Mouse (Mus musculus): ENCODE data around the gene Olfr818. TPM values are rescaled to one million over a fixed set of nuclear protein-coding genes. Genes with fewer than 3 reads are reported as not detected.
"Not testable (repeated sequence)": the region's sequence is repeated elsewhere in the genome, so short reads cannot be mapped to it uniquely, and the experiment has no call there.

Olfr818 gene
- not detected in 2 replicates for polyA plus RNA-seq (2015; fragmentation: Nextera tagmentation; extraction: Ambion mirVana)

DNA sequence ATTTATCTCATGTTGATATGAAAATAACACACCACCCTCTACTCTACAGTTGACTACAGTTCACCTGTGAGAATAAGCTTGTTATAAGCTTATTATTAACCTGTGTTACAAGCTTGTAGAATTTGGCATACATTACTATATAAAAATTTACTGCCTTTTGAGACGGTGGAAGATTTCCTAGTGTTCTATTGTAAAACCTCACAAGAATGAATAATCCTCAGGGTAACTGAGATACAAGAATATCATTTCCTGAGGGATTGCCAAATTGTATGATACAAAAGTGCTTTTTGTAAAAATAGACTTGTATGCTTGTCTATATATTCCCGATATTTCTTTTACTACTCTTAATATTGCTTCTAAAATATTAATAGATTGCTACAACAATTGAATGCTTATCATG, at the start of gene Olfr818:
Olfr818 (minus strand) TSS at position 101 of the 400 bp plus-strand sequence.
- no peak for ATAC-seq (ENCODE audit: insufficient read depth, low FRiP score, low read depth)
- H3K9me3 ChIP-seq: no peaks in the 10 kb centered on the region
- no peak within 1 kb of the TSS for H3K4me2 ChIP-seq
- no peaks in the 10 kb centered on the region for H3K4me1 ChIP-seq
- no peaks in the 10 kb centered on the region for H3K36me3 ChIP-seq
- H3K4me3 ChIP-seq (replicated peaks): no peak within 1 kb of the TSS
- H3K27ac ChIP-seq: no peak within 1 kb of the TSS
- no peaks in the 10 kb centered on the region for H3K27me3 ChIP-seq (replicated peaks)
- 93% methylated on average over 2 of the region's 2 CpGs for WGBS
- no peak within 1 kb of the TSS for H3K9ac ChIP-seq

- not testable (repeated sequence) for H3K36me3 ChIP-seq; H3K9me3 ChIP-seq; H3K9ac ChIP-seq; H3K27me3 ChIP-seq (replicated peaks); ATAC-seq (ENCODE audit: insufficient read depth, low FRiP score, low read depth); H3K27ac ChIP-seq; H3K4me1 ChIP-seq; H3K4me2 ChIP-seq; H3K4me3 ChIP-seq (replicated peaks)
- WGBS: no CpG with 5 or more reads among the region's 1 CpGs
Measured at GRCm38 (mm10) chr10:129984962-129985361, 36.1 kb upstream of the Olfr818 start, which contains the start of gene Gm10310. Gm10310 (minus strand) TSS chr10:129985062.

DNA sequence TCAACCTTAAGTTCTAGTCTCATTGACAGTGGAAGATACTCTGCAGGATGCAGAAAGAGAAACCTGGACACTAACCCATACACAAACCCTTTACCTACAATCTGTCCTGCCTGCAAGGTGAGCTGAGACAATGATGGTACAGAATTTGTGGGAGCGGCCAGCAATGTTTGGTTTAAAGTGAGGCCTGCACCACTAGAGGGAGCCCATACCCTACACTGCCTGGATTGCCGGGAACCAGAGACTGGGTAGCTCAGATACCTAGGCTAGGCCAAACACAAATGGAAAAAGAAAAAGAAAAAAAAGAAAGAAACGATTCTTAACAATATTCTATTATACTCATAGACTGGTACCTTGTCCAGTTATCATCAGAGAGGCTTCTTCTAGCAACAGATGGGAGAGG, 33.0 kb upstream of the Olfr818 start:
- H3K9me3 ChIP-seq; H3K4me1 ChIP-seq; ATAC-seq (ENCODE audit: insufficient read depth, low FRiP score, low read depth); H3K4me2 ChIP-seq; H3K27ac ChIP-seq; H3K27me3 ChIP-seq (replicated peaks); H3K4me3 ChIP-seq (replicated peaks); H3K9ac ChIP-seq; H3K36me3 ChIP-seq: not testable (repeated sequence)
- WGBS: no CpG with 5 or more reads among the region's 3 CpGs

GRCm38 (mm10) chr10:129976040-129976439, 27.1 kb upstream of the Olfr818 start, which contains the start of gene Olfr247:
Olfr247 (minus strand) TSS chr10:129976140.
- H3K4me1 ChIP-seq; H3K4me3 ChIP-seq (replicated peaks); H3K36me3 ChIP-seq; H3K27ac ChIP-seq; H3K4me2 ChIP-seq; H3K9me3 ChIP-seq; ATAC-seq (ENCODE audit: insufficient read depth, low FRiP score, low read depth); H3K27me3 ChIP-seq (replicated peaks); H3K9ac ChIP-seq: not testable (repeated sequence)
- no CpG with 5 or more reads among the region's 2 CpGs for WGBS

DNA sequence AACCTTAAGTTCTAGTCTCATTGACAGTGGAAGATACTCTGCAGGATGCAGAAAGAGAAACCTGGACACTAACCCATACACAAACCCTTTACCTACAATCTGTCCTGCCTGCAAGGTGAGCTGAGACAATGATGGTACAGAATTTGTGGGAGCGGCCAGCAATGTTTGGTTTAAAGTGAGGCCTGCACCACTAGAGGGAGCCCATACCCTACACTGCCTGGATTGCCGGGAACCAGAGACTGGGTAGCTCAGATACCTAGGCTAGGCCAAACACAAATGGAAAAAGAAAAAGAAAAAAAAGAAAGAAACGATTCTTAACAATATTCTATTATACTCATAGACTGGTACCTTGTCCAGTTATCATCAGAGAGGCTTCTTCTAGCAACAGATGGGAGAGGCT, 24.1 kb upstream of the Olfr818 start:
- WGBS: no CpG with 5 or more reads among the region's 3 CpGs
- not testable (repeated sequence) for H3K9me3 ChIP-seq; H3K9ac ChIP-seq; H3K27ac ChIP-seq; H3K36me3 ChIP-seq; H3K27me3 ChIP-seq (replicated peaks); H3K4me1 ChIP-seq; ATAC-seq (ENCODE audit: insufficient read depth, low FRiP score, low read depth); H3K4me3 ChIP-seq (replicated peaks); H3K4me2 ChIP-seq

GRCm38 (mm10) chr10:129967166-129967565, 18.3 kb upstream of the Olfr818 start, which contains the start of gene Olfr819:
Olfr819 (minus strand) TSS chr10:129967266.
- 77% methylated on average over 2 of the region's 2 CpGs for WGBS
- not testable (repeated sequence) for H3K4me1 ChIP-seq; H3K4me3 ChIP-seq (replicated peaks)

DNA sequence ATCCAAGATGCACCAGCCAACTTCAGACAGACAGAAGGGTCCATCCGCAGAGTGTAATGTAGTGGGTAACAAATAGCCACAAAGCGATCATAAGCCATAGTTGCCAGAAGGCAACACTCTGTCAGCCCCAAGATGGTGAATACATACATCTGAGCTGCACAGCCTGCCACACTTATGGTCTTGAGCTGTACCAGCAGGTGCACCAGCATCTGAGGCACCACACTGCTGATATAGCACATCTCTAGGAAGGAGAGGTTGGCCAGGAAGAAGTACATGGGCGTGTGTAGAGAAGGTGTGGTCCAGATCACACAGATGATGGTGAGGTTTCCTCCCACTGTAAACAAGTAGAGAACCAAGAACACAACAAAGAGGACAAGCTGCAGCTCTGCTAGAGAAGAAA, 17.3 kb upstream of the Olfr818 start:
- not testable (repeated sequence) for H3K27me3 ChIP-seq (replicated peaks); ATAC-seq (ENCODE audit: insufficient read depth, low FRiP score, low read depth); H3K4me1 ChIP-seq

More at GRCm38 (mm10) chr10:129967166-129967565, 18.3 kb upstream of the Olfr818 start, which contains the start of gene Olfr819:
- not testable (repeated sequence) for H3K9ac ChIP-seq; H3K27me3 ChIP-seq (replicated peaks); ATAC-seq (ENCODE audit: insufficient read depth, low FRiP score, low read depth); H3K27ac ChIP-seq; H3K36me3 ChIP-seq; H3K9me3 ChIP-seq; H3K4me2 ChIP-seq

GRCm38 (mm10) chr10:129915497-129915896, 33.4 kb downstream of the Olfr818 start, which contains the start of gene Olfr816:
Olfr816 (minus strand) TSS chr10:129915597.
- ATAC-seq (ENCODE audit: insufficient read depth, low FRiP score, low read depth): no peak
- no peak within 1 kb of the TSS for H3K4me2 ChIP-seq
- no peaks in the 10 kb centered on the region for H3K4me1 ChIP-seq
- H3K27me3 ChIP-seq (replicated peaks): no peaks in the 10 kb centered on the region
- no peak within 1 kb of the TSS for H3K27ac ChIP-seq
- no peak within 1 kb of the TSS for H3K4me3 ChIP-seq (replicated peaks)
- no peaks in the 10 kb centered on the region for H3K36me3 ChIP-seq
- 57% methylated on average over 1 of the region's 1 CpGs for WGBS
- H3K9ac ChIP-seq: no peak within 1 kb of the TSS
- H3K9me3 ChIP-seq: no peaks in the 10 kb centered on the region

More for the DNA sequence above, 17.3 kb upstream of the Olfr818 start:
- not testable (repeated sequence) for H3K4me2 ChIP-seq; H3K9ac ChIP-seq; H3K27ac ChIP-seq; H3K36me3 ChIP-seq; H3K4me3 ChIP-seq (replicated peaks); H3K9me3 ChIP-seq
- 97% methylated on average over 2 of the region's 3 CpGs for WGBS

DNA sequence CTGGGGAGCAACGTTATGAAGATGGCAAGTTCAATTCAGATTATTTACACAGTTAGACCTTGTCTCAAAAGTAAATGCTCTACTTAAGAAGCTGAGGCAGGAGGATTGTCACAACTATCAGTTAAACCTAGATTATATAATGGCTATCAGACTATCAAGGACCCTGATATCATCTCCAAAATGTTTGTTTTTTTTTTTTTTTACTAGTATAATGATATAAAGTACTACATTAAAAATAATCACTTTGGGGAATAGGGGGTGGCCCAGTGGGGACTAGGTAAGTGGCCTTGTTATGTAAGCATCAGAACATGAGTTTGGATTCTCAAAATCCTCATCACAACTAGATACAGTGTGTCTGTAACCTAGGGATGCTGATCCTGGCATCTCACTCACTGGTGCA, 43.1 kb downstream of the Olfr818 start, which contains the start of gene Olfr815:
Olfr815 (minus strand) TSS at position 101 of the 400 bp plus-strand sequence.
- not testable (repeated sequence) for H3K4me1 ChIP-seq; H3K4me2 ChIP-seq; ATAC-seq (ENCODE audit: insufficient read depth, low FRiP score, low read depth); H3K9ac ChIP-seq; H3K9me3 ChIP-seq; H3K36me3 ChIP-seq; H3K27me3 ChIP-seq (replicated peaks); H3K27ac ChIP-seq; H3K4me3 ChIP-seq (replicated peaks)
- WGBS: 57% methylated on average over 1 of the region's 1 CpGs

Other genes starting within 250 kb of the Olfr818 start
- gene Olfr804, start 245.9 kb downstream of the Olfr818 start, polyA plus RNA-seq (2015; fragmentation: Nextera tagmentation; extraction: Ambion mirVana): not detected in 2 replicates
- not detected in 2 replicates for gene Olfr805, start 219.7 kb downstream of the Olfr818 start, polyA plus RNA-seq (2015; fragmentation: Nextera tagmentation; extraction: Ambion mirVana)
- gene Olfr806, start 207.2 kb downstream of the Olfr818 start, polyA plus RNA-seq (2015; fragmentation: Nextera tagmentation; extraction: Ambion mirVana): not detected in 2 replicates
- gene Olfr807, start 191.3 kb downstream of the Olfr818 start, polyA plus RNA-seq (2015; fragmentation: Nextera tagmentation; extraction: Ambion mirVana): not detected in 2 replicates
- gene Olfr808, start 183.6 kb downstream of the Olfr818 start, polyA plus RNA-seq (2015; fragmentation: Nextera tagmentation; extraction: Ambion mirVana): not detected in 2 replicates
- not detected in 2 replicates for gene Olfr809, start 174.5 kb downstream of the Olfr818 start, polyA plus RNA-seq (2015; fragmentation: Nextera tagmentation; extraction: Ambion mirVana)
- not detected in 2 replicates for gene Olfr810, start 154.2 kb downstream of the Olfr818 start, polyA plus RNA-seq (2015; fragmentation: Nextera tagmentation; extraction: Ambion mirVana)
- not detected in 2 replicates for gene Olfr811, start 144.7 kb downstream of the Olfr818 start, polyA plus RNA-seq (2015; fragmentation: Nextera tagmentation; extraction: Ambion mirVana)
- gene Olfr812, start 103.0 kb downstream of the Olfr818 start, polyA plus RNA-seq (2015; fragmentation: Nextera tagmentation; extraction: Ambion mirVana): not detected in 2 replicates
- not detected in 2 replicates for gene Olfr813, start 93.7 kb downstream of the Olfr818 start, polyA plus RNA-seq (2015; fragmentation: Nextera tagmentation; extraction: Ambion mirVana)
- not detected in 2 replicates for gene Olfr814, start 69.2 kb downstream of the Olfr818 start, polyA plus RNA-seq (2015; fragmentation: Nextera tagmentation; extraction: Ambion mirVana)
- not detected in 2 replicates for gene Olfr815, start 43.2 kb downstream of the Olfr818 start, polyA plus RNA-seq (2015; fragmentation: Nextera tagmentation; extraction: Ambion mirVana)
- gene Olfr816, start 33.5 kb downstream of the Olfr818 start, polyA plus RNA-seq (2015; fragmentation: Nextera tagmentation; extraction: Ambion mirVana): not detected in 2 replicates
- not detected in 2 replicates for gene Olfr819, start 18.2 kb upstream of the Olfr818 start, polyA plus RNA-seq (2015; fragmentation: Nextera tagmentation; extraction: Ambion mirVana)
- gene Olfr247, start 27.0 kb upstream of the Olfr818 start, polyA plus RNA-seq (2015; fragmentation: Nextera tagmentation; extraction: Ambion mirVana): not detected in 2 replicates
- not detected in 2 replicates for gene Gm10310, start 36.0 kb upstream of the Olfr818 start, polyA plus RNA-seq (2015; fragmentation: Nextera tagmentation; extraction: Ambion mirVana)
- gene Olfr820, start 63.5 kb upstream of the Olfr818 start, polyA plus RNA-seq (2015; fragmentation: Nextera tagmentation; extraction: Ambion mirVana): not detected in 2 replicates
- gene Olfr821, start 81.2 kb upstream of the Olfr818 start, polyA plus RNA-seq (2015; fragmentation: Nextera tagmentation; extraction: Ambion mirVana): not detected in 2 replicates
- not detected in 2 replicates for gene Olfr822, start 122.1 kb upstream of the Olfr818 start, polyA plus RNA-seq (2015; fragmentation: Nextera tagmentation; extraction: Ambion mirVana)
- gene Olfr823, start 166.3 kb upstream of the Olfr818 start, polyA plus RNA-seq (2015; fragmentation: Nextera tagmentation; extraction: Ambion mirVana): not detected in 2 replicates
- gene Olfr824, start 180.9 kb upstream of the Olfr818 start, polyA plus RNA-seq (2015; fragmentation: Nextera tagmentation; extraction: Ambion mirVana): not detected in 2 replicates
- not detected in 2 replicates for gene Olfr825, start 217.7 kb upstream of the Olfr818 start, polyA plus RNA-seq (2015; fragmentation: Nextera tagmentation; extraction: Ambion mirVana)
- not detected in 2 replicates for gene Olfr826, start 235.1 kb upstream of the Olfr818 start, polyA plus RNA-seq (2015; fragmentation: Nextera tagmentation; extraction: Ambion mirVana)

Measured in stomach, embryonic 15.5 days (tissue).